Mouse (Mus musculus) limb, embryonic 15.5 days (tissue): ENCODE data around the gene Eef1akmt2. TPM values are rescaled to one million over a fixed set of nuclear protein-coding genes. Genes with fewer than 3 reads are reported as not detected.

Source experiments
- ATAC-seq: fragments of 200-750 bp; cut with Nextera tagmentation; 2 replicates; pipeline ENCODE4 v1.8.0; 2017; ENCODE audit warnings: low read depth, moderate TSS enrichment; ENCODE audit not compliant: insufficient number of reproducible peaks, low FRiP score, low TSS enrichment
- H3K27ac ChIP-seq: fragments of 300-500 bp; sonication (generic); 2 replicates; pipeline ENCODE4 v1.5.1; 2015; ENCODE audit warnings: moderate library complexity, mild to moderate bottlenecking, inconsistent platforms
- H3K27me3 ChIP-seq: fragments of 300-500 bp; sonication (generic); 2 replicates; pipeline ENCODE4 v1.6.1; 2015; ENCODE audit warnings: inconsistent platforms
- H3K36me3 ChIP-seq: fragments of 300-500 bp; sonication (generic); 2 replicates; pipeline ENCODE4 v1.6.1; 2015; ENCODE audit warnings: inconsistent platforms
- H3K4me1 ChIP-seq: fragments of 300-500 bp; sonication (generic); 2 replicates; pipeline ENCODE4 v1.6.1; 2015; ENCODE audit warnings: inconsistent platforms
- H3K4me2 ChIP-seq: fragments of 300-500 bp; sonication (generic); 2 replicates; pipeline ENCODE4 v1.6.1; 2015; ENCODE audit warnings: mild to moderate bottlenecking, inconsistent platforms
- H3K4me3 ChIP-seq: fragments of 300-500 bp; sonication (generic); 2 replicates; pipeline ENCODE4 v1.5.1; 2015; ENCODE audit warnings: mild to moderate bottlenecking, inconsistent platforms
- H3K9ac ChIP-seq: fragments of 300-500 bp; sonication (generic); 2 replicates; pipeline ENCODE4 v1.6.1; 2015; ENCODE audit warnings: inconsistent platforms
- H3K9me3 ChIP-seq: fragments of 300-500 bp; sonication (generic); 2 replicates; pipeline ENCODE4 v1.6.1; 2016; ENCODE audit warnings: inconsistent platforms
- WGBS: fragments of 180-500 bp; shearing (Covaris S2); methylation state at CpG from one replicate; pipeline ENCODE4 v1.1.7; 2015; 5-methylcytosine and 5-hydroxymethylcytosine counted together
- polyA plus RNA-seq: library from polyadenylated mRNA; unstranded; fragments of >200 nt; fragmentation: Nextera tagmentation; extraction: Ambion mirVana; gene quantifications from 2 replicates; pipeline ENCODE4 v1.2.1, GENCODE M21; 2015

Eef1akmt2 gene
- 63.2 and 65.9 TPM in 2 replicates for polyA plus RNA-seq

- peaks cover 24% of the 10 kb centered on the region for H3K36me3 ChIP-seq
- peak; percentile 90 for ATAC-seq
- WGBS = under 1% methylated on average over 37 of the region's 37 CpGs
These were observed at the start of gene Eef1akmt2 for GRCm38 (mm10) chr7:132852173-132852844. Eef1akmt2 (minus strand) TSS chr7:132852673.

DNA sequence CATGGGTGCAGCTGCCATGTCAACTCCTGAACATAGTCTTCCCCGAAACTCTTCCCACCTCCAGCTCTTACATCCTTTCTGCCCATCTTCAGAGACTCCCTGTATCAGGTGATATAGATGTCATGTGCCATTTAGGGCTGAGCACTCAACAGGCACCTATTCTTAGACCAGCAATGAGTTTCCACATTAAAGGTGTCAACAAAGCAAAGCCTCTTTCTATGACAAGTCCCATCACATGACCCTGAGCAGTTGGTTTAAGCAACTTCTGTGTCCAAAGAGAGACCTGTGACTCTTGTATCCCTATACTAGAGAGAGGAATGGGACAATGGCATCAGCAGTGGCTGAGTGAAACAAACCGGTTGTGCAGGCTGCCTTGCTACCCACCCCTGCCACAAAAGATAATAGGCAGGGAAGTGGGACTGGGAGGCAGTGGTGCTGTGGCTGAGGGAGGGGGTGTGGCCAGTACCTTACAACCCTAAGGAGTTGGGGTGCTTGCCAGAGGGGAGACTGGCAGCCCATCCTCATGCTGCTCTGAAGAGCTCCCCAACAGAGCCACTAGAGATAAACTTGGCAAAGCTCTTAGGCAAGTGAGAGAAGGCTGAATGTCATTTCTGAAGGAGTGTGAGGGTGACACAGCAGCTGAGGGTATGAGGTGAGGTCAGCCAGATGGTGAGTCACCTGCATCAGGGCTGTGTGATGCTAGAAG is 48.5 kb upstream of the Eef1akmt2 start:
- Histone ChIP-seq H3K27ac (no peak overlapping the region), H3K4me1 (no peaks in the 10 kb centered on the region), H3K4me3 (no peak overlapping the region), H3K36me3 (no peaks in the 10 kb centered on the region), H3K9ac (no peak overlapping the region), H3K4me2 (no peak overlapping the region), H3K9me3 (no peaks in the 10 kb centered on the region), H3K27me3 (no peaks in the 10 kb centered on the region)
- WGBS = 52% methylated on average over 2 of the region's 2 CpGs
- no peak for ATAC-seq

More at GRCm38 (mm10) chr7:132852173-132852844, at the start of gene Eef1akmt2:
- Histone ChIP-seq H3K27me3 (no peaks in the 10 kb centered on the region), H3K27ac (peak within 1 kb of the TSS; percentile 97), H3K4me2 (peak within 1 kb of the TSS; percentile 51), H3K4me1 (peaks cover 12% of the 10 kb centered on the region), H3K9me3 (no peaks in the 10 kb centered on the region), H3K9ac (peak within 1 kb of the TSS; percentile 90), H3K4me3 (peak within 1 kb of the TSS; percentile 89)

DNA sequence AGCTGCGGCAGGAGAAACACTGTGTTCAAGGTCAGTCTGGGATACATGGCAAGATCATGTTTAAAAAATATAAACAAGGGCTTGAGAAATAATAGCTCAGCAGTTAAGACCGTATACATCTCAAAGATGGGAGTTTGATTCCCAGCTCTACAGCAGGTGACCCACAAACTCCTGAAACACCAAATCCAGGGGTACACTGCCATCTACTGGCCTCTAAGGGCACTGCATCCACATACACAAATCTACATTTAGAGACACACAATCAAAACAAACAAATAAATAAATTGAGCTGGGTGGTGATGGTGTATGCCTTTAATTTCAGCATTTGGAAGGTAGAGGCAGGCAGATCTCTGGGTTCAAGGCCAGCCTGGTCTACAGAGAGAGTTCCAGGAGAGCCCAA is 45.8 kb upstream of the Eef1akmt2 start:
- H3K36me3 ChIP-seq = no peaks in the 10 kb centered on the region
- ATAC-seq = no peak
- H3K4me3 ChIP-seq = no peak overlapping the region
- H3K4me2 ChIP-seq = no peak overlapping the region
- H3K9me3 ChIP-seq = no peaks in the 10 kb centered on the region
- H3K9ac ChIP-seq = no peak overlapping the region
- no peaks in the 10 kb centered on the region for H3K4me1 ChIP-seq
- H3K27ac ChIP-seq = no peak overlapping the region
- no peaks in the 10 kb centered on the region for H3K27me3 ChIP-seq
- 93% methylated on average over 2 of the region's 2 CpGs for WGBS

GRCm38 (mm10) chr7:132897258-132897657 is 44.8 kb upstream of the Eef1akmt2 start:
- Histone ChIP-seq H3K9me3 (no peaks in the 10 kb centered on the region), H3K36me3 (no peaks in the 10 kb centered on the region), H3K4me2 (no peak overlapping the region), H3K27ac (no peak overlapping the region), H3K4me3 (no peak overlapping the region), H3K27me3 (no peaks in the 10 kb centered on the region), H3K9ac (no peak overlapping the region), H3K4me1 (no peaks in the 10 kb centered on the region)
- ATAC-seq = no peak
- WGBS = 82% methylated on average over 10 of the region's 10 CpGs

GRCm38 (mm10) chr7:132896206-132896815 is 43.8 kb upstream of the Eef1akmt2 start:
- Histone ChIP-seq H3K9ac (no peak overlapping the region), H3K4me3 (no peak overlapping the region), H3K9me3 (no peaks in the 10 kb centered on the region), H3K4me1 (no peaks in the 10 kb centered on the region), H3K27me3 (no peaks in the 10 kb centered on the region), H3K27ac (no peak overlapping the region), H3K4me2 (no peak overlapping the region), H3K36me3 (no peaks in the 10 kb centered on the region)
- ATAC-seq = no peak
- 82% methylated on average over 9 of the region's 9 CpGs for WGBS

- no peak overlapping the region for H3K9ac ChIP-seq
- H3K4me3 ChIP-seq = no peak overlapping the region
- no peak overlapping the region for H3K27ac ChIP-seq
- H3K4me2 ChIP-seq = no peak overlapping the region
- WGBS = 66% methylated on average over 7 of the region's 7 CpGs
- no peaks in the 10 kb centered on the region for H3K36me3 ChIP-seq
- no peaks in the 10 kb centered on the region for H3K9me3 ChIP-seq
- ATAC-seq = no peak
- H3K27me3 ChIP-seq = no peaks in the 10 kb centered on the region
- H3K4me1 ChIP-seq = no peaks in the 10 kb centered on the region
These were observed 42.5 kb upstream of the Eef1akmt2 start for GRCm38 (mm10) chr7:132894841-132895555.

- no peak overlapping the region for H3K27ac ChIP-seq
- WGBS = 76% methylated on average over 1 of the region's 1 CpGs
- H3K27me3 ChIP-seq = no peaks in the 10 kb centered on the region
- no peaks in the 10 kb centered on the region for H3K9me3 ChIP-seq
- no peak overlapping the region for H3K9ac ChIP-seq
- no peaks in the 10 kb centered on the region for H3K36me3 ChIP-seq
- no peak for ATAC-seq
- no peak overlapping the region for H3K4me2 ChIP-seq
- H3K4me3 ChIP-seq = no peak overlapping the region
- H3K4me1 ChIP-seq = no peaks in the 10 kb centered on the region
These were observed 40.9 kb upstream of the Eef1akmt2 start for GRCm38 (mm10) chr7:132893336-132893735.

DNA sequence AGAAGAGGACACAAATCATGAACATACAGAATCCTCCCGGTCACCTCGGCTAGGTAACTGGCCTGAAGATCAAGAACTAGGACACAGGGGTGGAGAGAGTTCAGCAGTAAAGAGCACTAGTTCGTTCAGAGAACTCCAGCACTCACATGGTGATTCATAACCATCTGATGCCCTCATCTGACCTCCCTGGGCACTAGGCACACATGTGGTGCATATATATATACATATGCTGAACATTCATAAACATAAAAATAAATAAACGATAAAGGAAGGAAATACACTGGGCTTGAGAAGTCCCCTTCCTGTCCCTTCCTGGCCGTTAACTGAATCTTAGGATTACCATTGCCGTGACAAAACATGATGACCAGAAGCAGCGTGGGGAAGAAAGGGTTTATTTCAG is 40.3 kb upstream of the Eef1akmt2 start:
- H3K27ac ChIP-seq = no peak overlapping the region
- 73% methylated on average over 7 of the region's 7 CpGs for WGBS
- no peaks in the 10 kb centered on the region for H3K4me1 ChIP-seq
- no peak overlapping the region for H3K9ac ChIP-seq
- ATAC-seq = no peak
- H3K36me3 ChIP-seq = no peaks in the 10 kb centered on the region
- no peaks in the 10 kb centered on the region for H3K27me3 ChIP-seq
- no peaks in the 10 kb centered on the region for H3K9me3 ChIP-seq
- H3K4me3 ChIP-seq = no peak overlapping the region
- H3K4me2 ChIP-seq = no peak overlapping the region

GRCm38 (mm10) chr7:132892311-132892661 is 39.8 kb upstream of the Eef1akmt2 start:
- no peaks in the 10 kb centered on the region for H3K4me1 ChIP-seq
- H3K36me3 ChIP-seq = no peaks in the 10 kb centered on the region
- no peaks in the 10 kb centered on the region for H3K27me3 ChIP-seq
- no peak overlapping the region for H3K9ac ChIP-seq
- 57% methylated on average over 4 of the region's 4 CpGs for WGBS
- no peaks in the 10 kb centered on the region for H3K9me3 ChIP-seq
- no peak overlapping the region for H3K4me2 ChIP-seq
- ATAC-seq = no peak
- no peak overlapping the region for H3K27ac ChIP-seq
- no peak overlapping the region for H3K4me3 ChIP-seq

DNA sequence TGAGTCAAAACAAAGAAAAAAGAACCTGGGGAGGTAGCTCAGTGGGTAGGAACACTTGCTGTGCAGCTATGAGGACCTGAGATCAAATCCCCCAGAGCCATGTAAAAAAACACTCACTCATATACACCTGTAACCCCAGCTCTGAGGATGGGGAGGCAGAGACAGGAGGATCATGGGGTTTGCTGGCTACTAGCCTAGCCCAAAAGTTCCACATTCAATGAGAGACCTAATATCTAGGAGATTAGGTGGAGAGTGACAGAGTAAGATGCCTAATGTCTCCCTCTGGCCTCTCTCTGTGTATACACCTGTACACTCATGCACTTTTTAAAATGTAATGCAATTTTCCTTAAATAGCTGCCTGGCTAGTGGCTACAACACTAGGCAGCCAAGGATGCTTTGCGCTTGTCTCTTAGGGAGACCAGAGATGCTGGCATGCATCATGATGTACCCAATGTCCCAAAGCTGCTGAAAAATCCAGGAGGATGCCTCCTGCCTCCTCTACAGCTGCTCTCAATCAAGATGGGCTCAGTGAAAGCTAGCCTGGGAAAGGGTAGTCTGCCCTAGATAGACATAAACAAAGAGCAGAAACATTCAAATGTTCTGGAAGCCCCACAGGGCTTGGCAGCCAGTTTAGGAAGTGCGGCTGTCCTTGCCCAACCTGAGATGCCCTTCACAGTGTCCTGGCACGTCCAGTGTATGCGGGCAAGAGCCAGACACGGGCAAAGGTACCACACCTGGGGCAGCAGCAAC is 39.3 kb upstream of the Eef1akmt2 start:
- no peak for ATAC-seq
- no peaks in the 10 kb centered on the region for H3K36me3 ChIP-seq
- WGBS = 78% methylated on average over 5 of the region's 5 CpGs

DNA sequence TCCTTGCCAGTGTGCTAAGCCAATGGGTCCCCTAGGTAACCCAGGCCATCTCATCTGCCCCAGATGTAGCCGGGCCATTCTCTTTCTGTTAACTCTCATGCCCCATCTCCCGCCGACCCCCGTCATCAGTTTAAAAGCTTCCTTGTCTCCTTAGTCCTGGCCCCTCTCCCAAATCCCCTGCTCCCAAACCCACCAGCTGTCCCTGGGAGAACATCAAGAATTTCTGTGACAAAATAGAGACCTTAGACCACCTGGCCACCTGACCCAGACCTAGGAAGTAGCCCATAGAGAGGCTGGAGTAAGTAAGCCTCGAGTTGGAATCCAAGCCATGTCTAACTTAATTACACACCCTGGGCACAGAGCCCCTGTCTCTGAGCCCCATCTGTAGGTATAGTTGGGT is 37.7 kb upstream of the Eef1akmt2 start:
- H3K4me1 ChIP-seq = no peaks in the 10 kb centered on the region
- WGBS = 83% methylated on average over 5 of the region's 5 CpGs
- 0 out of 2 replicates have a peak, but pooled peaks cover 3% of the 10 kb centered on the region for H3K36me3 ChIP-seq
- no peak overlapping the region for H3K4me3 ChIP-seq
- H3K27me3 ChIP-seq = no peaks in the 10 kb centered on the region
- ATAC-seq = no peak
- no peak overlapping the region for H3K27ac ChIP-seq
- H3K9me3 ChIP-seq = no peaks in the 10 kb centered on the region
- H3K4me2 ChIP-seq = no peak overlapping the region
- H3K9ac ChIP-seq = no peak overlapping the region

More for the DNA sequence above, 39.3 kb upstream of the Eef1akmt2 start:
- Histone ChIP-seq H3K9ac (no peak overlapping the region), H3K4me2 (no peak overlapping the region), H3K27me3 (no peaks in the 10 kb centered on the region), H3K4me3 (no peak overlapping the region), H3K4me1 (no peaks in the 10 kb centered on the region), H3K27ac (no peak overlapping the region), H3K9me3 (no peaks in the 10 kb centered on the region)
